Mouse (Mus musculus) frontal cortex, adult 2 months (tissue): ENCODE data around the gene Abhd17a. TPM values are rescaled to one million over a fixed set of nuclear protein-coding genes. Genes with fewer than 3 reads are reported as not detected.
"Not testable (repeated sequence)": the region's sequence is repeated elsewhere in the genome, so short reads cannot be mapped to it uniquely, and the experiment has no call there.

Experiments
- DNase-seq, 2 experiments: peaks; one replicate each; pipeline ENCODE4 v3.0.0; 2022; ENCODE audit warnings: low spot score in 1 of 2; ENCODE audit errors: extremely low spot score in 1 of 2
- polyA plus RNA-seq: library from polyadenylated mRNA; depleted of rRNA; stranded (reverse); fragments of >200 nt; gene quantifications from 2 replicates; pipeline ENCODE4 v1.2.3, GENCODE M21; 2012

The Abhd17a gene
- polyA plus RNA-seq, 1 experiment: 253 TPM

DNA sequence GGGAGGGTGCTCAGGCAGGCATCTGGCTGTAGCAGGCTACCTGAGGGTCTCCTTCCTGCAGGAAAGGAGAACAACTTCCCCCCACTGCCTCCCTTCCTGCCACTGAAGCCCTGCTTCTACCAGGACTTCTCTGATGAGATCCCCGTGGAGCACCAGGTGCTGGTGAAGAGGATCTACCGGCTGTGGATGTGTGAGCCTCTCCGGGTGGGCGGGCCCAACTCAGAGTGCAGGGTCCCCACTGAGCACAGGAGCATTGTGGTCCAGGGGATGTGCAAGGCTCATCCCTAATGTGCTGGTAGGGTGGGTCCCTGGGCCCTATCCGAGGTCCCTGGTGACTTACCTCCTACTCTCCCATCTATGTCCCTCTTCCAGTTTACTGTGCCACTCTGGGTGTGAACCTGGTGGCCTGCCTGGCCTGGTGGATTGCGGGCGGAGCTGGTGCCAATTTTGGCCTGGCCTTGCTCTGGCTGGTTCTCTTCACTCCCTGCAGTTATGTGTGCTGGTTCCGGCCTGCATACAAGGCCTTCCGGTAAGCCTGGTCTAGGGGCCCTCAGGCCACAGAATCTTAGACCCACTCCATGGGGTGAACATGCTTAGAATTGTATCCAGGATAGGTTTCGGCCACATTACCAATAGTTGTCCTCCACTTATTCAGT, 19.3 kb upstream of the Abhd17a start:
- DNase-seq: no peak

DNA sequence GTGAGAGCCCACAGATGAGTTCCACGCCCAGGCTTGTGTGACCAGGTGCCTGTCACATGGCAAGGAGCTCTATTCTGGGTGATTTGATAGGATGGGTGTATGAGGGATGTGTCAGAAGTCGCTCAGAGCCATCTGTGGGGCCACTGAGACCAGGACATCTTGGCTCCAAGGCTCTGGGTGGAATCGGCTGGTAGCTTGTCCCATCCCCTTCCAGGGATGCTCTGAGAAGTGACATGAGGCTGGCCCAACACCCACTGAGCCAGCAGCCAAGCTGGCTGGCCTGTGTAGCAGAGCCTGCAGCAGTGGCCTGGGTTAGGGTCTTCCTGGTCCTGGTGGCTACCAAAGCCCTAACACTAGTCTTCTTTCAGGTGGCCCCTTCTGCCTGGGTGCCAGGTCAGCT, 18.3 kb upstream of the Abhd17a start:
- no peak for DNase-seq

DNA sequence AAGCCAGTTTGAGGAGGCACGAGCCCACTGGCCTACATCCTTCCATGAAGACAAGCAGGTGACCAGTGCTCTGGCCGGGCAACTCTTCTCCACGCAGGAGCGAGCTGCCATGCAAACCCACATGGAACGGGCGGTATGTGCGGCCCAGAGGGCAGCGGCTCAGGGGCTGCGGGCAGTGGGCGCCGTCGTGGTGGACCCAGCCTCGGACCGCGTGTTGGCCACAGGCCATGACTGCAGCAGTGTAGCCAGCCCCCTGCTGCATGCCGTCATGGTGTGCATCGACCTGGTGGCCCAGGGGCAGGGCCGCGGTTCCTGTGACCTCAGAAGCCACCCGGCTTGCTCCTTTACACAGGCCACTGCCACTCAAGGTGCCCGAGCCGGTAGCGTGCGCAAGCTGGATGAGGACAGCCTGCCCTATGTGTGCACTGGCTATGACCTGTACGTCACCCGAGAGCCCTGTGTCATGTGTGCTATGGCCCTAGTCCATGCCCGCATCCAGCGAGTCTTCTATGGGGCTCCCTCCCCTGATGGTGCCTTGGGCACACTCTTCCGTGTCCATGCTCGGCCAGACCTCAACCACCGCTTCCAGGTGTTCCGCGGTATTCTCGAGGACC, 16.7 kb upstream of the Abhd17a start:
- no peak for DNase-seq

- no peak for DNase-seq
These were observed 16.2 kb upstream of the Abhd17a start for GRCm38 (mm10) chr10:80606306-80606705.

DNA sequence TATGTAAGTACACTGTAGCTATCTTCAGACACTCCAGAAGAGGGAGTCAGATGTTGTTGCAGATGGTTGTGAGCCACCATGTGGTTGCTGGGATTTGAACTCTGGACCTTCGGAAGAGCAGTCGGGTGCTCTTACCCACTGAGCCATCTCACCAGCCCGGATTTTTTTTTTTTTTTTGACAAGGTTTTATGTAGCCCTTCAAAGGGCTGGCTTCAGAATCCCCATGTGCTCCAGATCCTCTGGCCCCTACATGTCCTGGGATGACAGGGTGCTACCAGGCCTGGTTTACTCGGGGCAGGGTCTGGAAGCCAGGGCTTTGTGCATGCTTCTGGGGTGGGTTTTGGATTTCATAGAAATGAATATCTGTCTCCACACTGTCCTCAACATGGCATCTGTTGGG, 15.6 kb upstream of the Abhd17a start, which contains the start of gene Gm49322:
Gene Gm49322, plus strand, starts transcription at position 301 of the 400 bp plus-strand sequence.
- DNase-seq: not testable (repeated sequence)

DNA sequence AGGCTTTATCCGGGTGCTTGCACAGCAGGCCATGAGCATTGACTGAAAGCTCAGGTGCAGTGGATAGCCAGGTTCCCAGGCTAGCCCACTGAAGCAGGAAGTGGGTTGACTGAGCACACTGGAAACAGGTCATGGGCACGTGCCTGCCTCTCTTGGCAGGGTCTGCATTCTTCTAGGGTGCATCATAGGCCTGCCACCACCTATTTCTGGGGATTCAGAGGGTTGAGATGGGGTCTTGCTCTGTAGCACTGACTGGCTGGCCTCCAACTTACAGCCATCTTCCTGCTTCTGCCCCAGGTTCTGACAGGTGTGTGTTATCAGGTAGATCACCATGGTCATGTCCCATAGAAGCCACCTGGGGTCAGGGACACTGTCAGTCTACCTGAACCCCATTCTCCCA, 14.8 kb upstream of the Abhd17a start:
- no peak for DNase-seq

GRCm38 (mm10) chr10:80604001-80604509, 13.9 kb upstream of the Abhd17a start:
- DNase-seq: no peak

- no peak for DNase-seq
These were observed 13.2 kb upstream of the Abhd17a start for GRCm38 (mm10) chr10:80603364-80603763.

GRCm38 (mm10) chr10:80602698-80603325, 12.7 kb upstream of the Abhd17a start, which contains the start of the genes Scamp4 and Adat3:
Gene Scamp4, plus strand, starts transcription at chr10:80602872.
Gene Adat3, plus strand, starts transcription at chr10:80602880.
- peak; percentile 93 to 96 for DNase-seq

DNA sequence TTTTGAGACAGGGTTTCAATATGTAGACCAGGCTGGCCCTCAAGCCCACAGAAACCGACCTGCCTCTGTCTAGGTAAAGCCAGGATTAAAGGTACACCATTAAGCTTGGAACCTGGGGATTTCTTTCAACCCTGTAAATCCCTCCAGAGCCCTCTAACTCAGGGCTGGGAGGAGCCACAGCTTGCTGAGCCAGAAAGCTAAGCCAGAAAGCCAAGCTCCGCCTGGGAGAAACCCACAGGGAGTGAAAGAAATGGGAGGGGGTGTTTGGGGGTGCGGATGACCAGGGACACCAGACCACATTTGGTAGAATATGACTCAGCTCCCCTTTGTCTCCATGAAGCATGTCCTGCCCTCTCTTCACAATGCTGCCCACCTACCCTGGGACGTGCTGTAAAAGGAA, 6.2 kb upstream of the Abhd17a start:
- no peak for DNase-seq

DNA sequence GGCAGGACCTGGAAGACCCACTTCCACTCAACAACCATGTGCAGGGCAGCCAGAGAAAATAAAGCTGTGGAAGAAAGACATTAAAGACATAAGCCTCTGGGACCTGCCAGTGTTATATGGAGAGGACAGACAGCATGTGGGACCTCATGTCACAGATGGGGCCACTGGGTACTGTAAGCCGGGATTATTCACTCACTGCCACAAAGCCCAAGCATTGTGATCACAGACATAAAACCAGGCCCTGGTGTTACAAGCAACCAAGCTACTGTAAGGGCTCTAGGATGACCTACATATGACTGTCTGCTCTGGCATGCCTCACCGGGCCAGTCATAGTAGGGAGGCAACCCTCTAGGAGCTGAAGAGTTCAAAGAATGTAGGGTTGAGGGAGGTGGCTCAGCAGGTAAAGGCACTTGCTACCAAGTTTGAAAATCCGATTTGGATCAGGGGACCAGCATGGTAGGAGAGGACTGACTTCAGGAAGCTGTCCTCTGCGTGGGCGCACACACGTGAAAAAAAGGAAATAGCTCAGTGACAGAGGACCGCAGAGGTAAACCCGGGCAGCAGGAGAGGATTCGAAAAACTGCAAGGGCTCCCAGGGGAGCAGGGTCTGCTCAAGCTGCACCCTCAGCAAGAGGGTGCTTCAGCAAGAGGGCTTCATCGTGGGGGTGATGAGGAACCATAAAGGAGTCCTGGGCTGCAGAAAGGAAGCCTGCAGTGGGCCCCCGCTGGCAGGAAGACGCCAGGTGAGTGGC, 838 bp downstream of the Abhd17a start:
- DNase-seq: no peak

GRCm38 (mm10) chr10:80587305-80587657, 2.9 kb downstream of the Abhd17a start:
- no peak for DNase-seq

- no peak for DNase-seq
These were observed 3.5 kb downstream of the Abhd17a start for GRCm38 (mm10) chr10:80586407-80587304.

DNA sequence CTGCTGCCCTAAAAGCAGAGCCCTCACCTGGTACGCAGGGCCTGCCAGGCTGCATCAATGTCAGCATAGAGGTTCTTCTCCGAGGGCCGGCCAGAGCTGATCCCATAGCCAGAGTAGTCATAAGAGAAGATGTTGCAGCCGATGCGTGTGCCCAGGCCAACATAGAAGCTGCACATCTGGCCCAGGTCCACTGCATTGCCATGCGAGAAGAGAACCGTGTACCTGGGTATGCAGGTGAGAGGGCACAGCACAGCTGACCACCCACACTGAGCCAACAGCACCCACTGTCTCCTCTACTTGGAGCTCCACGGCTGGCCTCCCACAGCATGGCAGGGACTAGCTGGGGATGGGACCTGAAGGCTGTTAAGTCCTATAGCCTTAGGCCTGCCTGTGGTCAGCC, 4.6 kb downstream of the Abhd17a start:
- no peak for DNase-seq

- DNase-seq: no peak
These were observed 5.2 kb downstream of the Abhd17a start for GRCm38 (mm10) chr10:80584642-80585552.

GRCm38 (mm10) chr10:80584045-80584488, 6.1 kb downstream of the Abhd17a start:
- no peak for DNase-seq

GRCm38 (mm10) chr10:80583047-80583446, 7.1 kb downstream of the Abhd17a start:
- no peak for DNase-seq

DNA sequence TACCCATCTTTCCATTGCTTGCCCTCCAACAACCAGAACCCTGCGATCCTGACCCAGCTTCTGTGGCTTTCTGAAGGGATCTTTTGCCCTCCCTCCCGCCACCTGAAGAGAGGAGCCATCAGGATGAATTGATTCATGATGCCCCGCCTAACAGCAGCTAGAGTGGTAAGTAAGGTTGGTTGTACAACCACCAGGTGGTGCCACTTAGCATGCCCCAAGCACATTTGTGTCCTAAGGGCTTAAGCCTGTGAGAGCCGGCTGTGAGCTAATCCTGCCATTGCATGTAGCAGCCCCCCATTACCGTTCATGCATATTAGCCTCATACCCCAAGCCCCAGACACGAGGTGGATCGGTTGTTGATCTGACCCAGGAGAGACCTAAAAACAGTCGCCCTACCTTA, 11.2 kb downstream of the Abhd17a start:
- DNase-seq: peak in 1 of 2 experiments; percentile 64
